Mouse (Mus musculus): Measurements from ENCODE around the gene 4921501E09Rik.

DNA sequence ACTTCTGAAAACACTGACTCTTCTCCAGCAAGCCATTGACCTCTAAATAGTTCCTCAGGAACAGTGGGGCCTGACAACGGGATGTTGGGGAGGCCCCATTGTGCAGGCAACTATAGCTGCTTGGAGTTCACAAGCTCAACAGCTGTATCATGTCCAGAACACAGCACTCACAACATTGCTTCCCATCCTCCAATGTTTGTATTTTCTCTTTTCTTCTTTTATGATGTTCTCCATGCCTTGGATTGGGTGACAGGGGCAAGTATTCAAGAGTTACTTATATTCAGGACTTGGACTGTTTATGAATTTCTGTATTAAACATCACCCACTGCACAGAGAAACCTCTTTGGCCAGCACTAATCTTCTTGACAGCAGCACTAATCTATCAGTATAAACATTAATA, 23.8 kb upstream of the 4921501E09Rik start:
- TF ChIP-seq CTCF (IDR thresholded peaks at IDR 0.05; ENCODE audit: low read depth, low read length) (no peak), POLR2A (IDR thresholded peaks at IDR 0.05; ENCODE audit: borderline replicate concordance, low read depth, low read length) (no peak)

Measured in bone marrow macrophage, adult 2 months (primary cell).